Mouse (Mus musculus) midbrain, embryonic 14.5 days (tissue): ENCODE results near the gene Tspyl2. TPM values are rescaled to one million over a fixed set of nuclear protein-coding genes. Genes with fewer than 3 reads are reported as not detected.
A peak's percentile ranks its signal among the peaks of the same experiment; 100 is the strongest.

Experiments used
- ATAC-seq: fragments of 200-750 bp; cut with Nextera tagmentation; 2 replicates; pipeline ENCODE4 v1.8.0; 2017; ENCODE audit warnings: moderate number of reproducible peaks, moderate library complexity; ENCODE audit not compliant: low FRiP score, low TSS enrichment
- DNase-seq: peaks from one replicate; pipeline ENCODE4 v3.0.0-alpha.2; 2015
- H3K27ac ChIP-seq: fragments of 300-500 bp; sonication (generic); replicated peaks from 2 replicates; pipeline ENCODE4 v1.5.1; 2014; ENCODE audit warnings: mild to moderate bottlenecking, low read depth, low read length, moderate library complexity
- H3K27me3 ChIP-seq: fragments of 300-500 bp; sonication (generic); 2 replicates; pipeline ENCODE4 v1.6.1; 2014; ENCODE audit warnings: low read length, control low read depth, mixed read lengths; ENCODE audit not compliant: control insufficient read depth, insufficient read depth
- H3K36me3 ChIP-seq: fragments of 300-500 bp; sonication (generic); 2 replicates; pipeline ENCODE4 v1.6.1; 2014; ENCODE audit warnings: low read length, control low read depth; ENCODE audit not compliant: control insufficient read depth, insufficient read depth
- H3K4me1 ChIP-seq: fragments of 300-500 bp; sonication (generic); 2 replicates; pipeline ENCODE4 v1.6.1; 2014; ENCODE audit warnings: mild to moderate bottlenecking, antibody characterized with exemption, low read length, control low read depth; ENCODE audit not compliant: control insufficient read depth, insufficient read depth
- H3K4me2 ChIP-seq: fragments of 300-500 bp; sonication (generic); 2 replicates; pipeline ENCODE4 v1.6.1; 2014; ENCODE audit warnings: mild to moderate bottlenecking, low read length, moderate library complexity
- H3K4me3 ChIP-seq: fragments of 300-500 bp; sonication (generic); replicated peaks from 2 replicates; pipeline ENCODE4 v1.5.1; 2014; ENCODE audit warnings: low read depth, low read length
- H3K9ac ChIP-seq: fragments of 300-500 bp; sonication (generic); replicated peaks from 2 replicates; pipeline ENCODE4 v1.6.1; 2014; ENCODE audit warnings: mild to moderate bottlenecking, low read length, moderate library complexity
- H3K9me3 ChIP-seq: fragments of 300-500 bp; sonication (generic); 2 replicates; pipeline ENCODE4 v1.6.1; 2016; ENCODE audit warnings: low read length, control low read depth, mixed read lengths; ENCODE audit not compliant: control insufficient read depth
- WGBS: fragments of 180-500 bp; shearing (Covaris S2); extraction: QIAGEN DNeasy Blood & Tissue Kit; methylation state at CpG from one replicate; pipeline ENCODE4 v1.1.7; 2014; 5-methylcytosine and 5-hydroxymethylcytosine counted together
- polyA plus RNA-seq: library from polyadenylated mRNA; unstranded; fragments of >200 nt; fragmentation: Nextera tagmentation; extraction: Ambion mirVana; gene quantifications from 2 replicates; pipeline ENCODE4 v1.2.1, GENCODE M21; 2014

Gene Tspyl2
- 41.0 and 51.2 TPM in 2 replicates for polyA plus RNA-seq

DNA sequence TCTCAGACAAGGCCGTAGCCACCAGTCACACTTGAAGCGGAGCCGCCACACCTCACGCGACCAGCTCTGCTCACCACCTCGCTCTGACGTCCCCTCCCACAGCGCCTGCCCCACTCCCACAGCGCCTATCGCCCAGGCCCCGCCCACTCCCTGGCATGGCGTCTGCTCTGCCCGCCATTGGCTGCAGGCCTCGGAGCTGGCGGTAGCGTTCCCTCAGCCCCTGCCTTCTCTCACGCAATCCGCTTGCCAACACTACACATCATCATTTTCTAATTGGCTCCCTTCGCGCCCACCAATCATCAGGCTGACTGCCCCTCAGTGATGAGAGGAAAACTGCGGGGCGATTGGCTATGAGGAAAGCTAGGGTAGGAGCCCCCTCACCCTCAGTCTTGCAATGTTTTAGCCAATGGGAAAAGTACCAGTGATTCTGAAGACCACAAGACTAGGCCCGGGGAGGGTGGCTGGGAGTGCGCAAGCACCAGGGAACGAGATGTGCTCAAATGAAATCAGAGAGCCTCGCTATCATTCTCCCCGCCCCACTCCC is at the start of gene Tspyl2:
Gene Tspyl2, minus strand, starts transcription at position 68 of the 544 bp plus-strand sequence.
- 16% methylated on average over 19 of the region's 27 CpGs for WGBS
- peak within 1 kb of the TSS; percentile 53 for H3K4me3 ChIP-seq
- peaks cover 14% of the 10 kb centered on the region; the same call in 1 of the 2 replicates for H3K4me1 ChIP-seq
- H3K9ac ChIP-seq: peak within 1 kb of the TSS; percentile 81
- peak within 1 kb of the TSS; percentile 87 for H3K27ac ChIP-seq
- no peaks in the 10 kb centered on the region for H3K9me3 ChIP-seq
- DNase-seq (peak; percentile 93), ATAC-seq (peak; percentile 97)
- H3K27me3 ChIP-seq: peaks cover 20% of the 10 kb centered on the region; the same call in 1 of the 2 replicates
- peaks cover 20% of the 10 kb centered on the region for H3K36me3 ChIP-seq
- peak within 1 kb of the TSS; percentile 58 for H3K4me2 ChIP-seq

- H3K27me3 ChIP-seq: peaks cover 18% of the 10 kb centered on the region
- DNase-seq: peak; percentile 83
- WGBS: 16% methylated on average over 21 of the region's 24 CpGs
These were observed 26.4 kb upstream of the Tspyl2 start, which contains the start of gene Gpr173 for GRCm38 (mm10) chrX:152368397-152369273. Gpr173 (minus strand) TSS chrX:152368704.

DNA sequence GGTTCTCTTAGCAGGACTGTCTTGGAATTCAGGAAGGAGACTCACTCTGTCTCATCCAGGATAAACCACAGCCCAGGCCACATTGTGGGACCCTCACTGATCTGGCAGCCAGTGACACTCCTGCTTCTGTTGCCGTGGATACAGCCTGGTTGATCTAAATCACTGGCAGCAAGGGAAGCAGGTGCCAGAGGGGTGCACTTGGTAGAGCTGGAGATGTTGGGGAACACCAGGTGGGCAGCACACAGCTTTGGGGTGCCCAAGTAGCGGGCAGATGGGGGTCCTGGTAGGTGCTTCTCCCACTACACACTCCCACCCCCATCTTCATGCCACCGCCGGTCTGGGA is 25.8 kb upstream of the Tspyl2 start:
- Histone ChIP-seq H3K27ac (peak overlapping the region; percentile 87), H3K9me3 (no peaks in the 10 kb centered on the region), H3K4me1 (peaks cover 20% of the 10 kb centered on the region; the same call in 1 of the 2 replicates), H3K9ac (peak overlapping the region; percentile 75), H3K4me2 (peak overlapping the region; percentile 59), H3K36me3 (no peaks in the 10 kb centered on the region), H3K27me3 (peaks cover 21% of the 10 kb centered on the region), H3K4me3 (peak overlapping the region; percentile 53)
- WGBS: 17% methylated on average over 4 of the region's 4 CpGs
- ATAC-seq (peak; percentile 47), DNase-seq (peak; percentile 48)

More at GRCm38 (mm10) chrX:152368397-152369273, 26.4 kb upstream of the Tspyl2 start, which contains the start of gene Gpr173:
- peak within 1 kb of the TSS; percentile 87 for H3K27ac ChIP-seq
- no peaks in the 10 kb centered on the region for H3K9me3 ChIP-seq
- H3K36me3 ChIP-seq: no peaks in the 10 kb centered on the region
- peaks cover 20% of the 10 kb centered on the region; the same call in 1 of the 2 replicates for H3K4me1 ChIP-seq
- H3K9ac ChIP-seq: peak within 1 kb of the TSS; percentile 75
- H3K4me2 ChIP-seq: peak within 1 kb of the TSS; percentile 59
- peak within 1 kb of the TSS; percentile 53 for H3K4me3 ChIP-seq
- ATAC-seq: peak; percentile 96

- H3K4me2 ChIP-seq: peak overlapping the region; percentile 59
- H3K4me1 ChIP-seq: peaks cover 20% of the 10 kb centered on the region; the same call in 1 of the 2 replicates
- no peaks in the 10 kb centered on the region for H3K36me3 ChIP-seq
- ATAC-seq: no peak
- no peak for DNase-seq
- H3K27me3 ChIP-seq: peaks cover 22% of the 10 kb centered on the region
- H3K9ac ChIP-seq: peak overlapping the region; percentile 23; the same call in 1 of the 2 replicates
- H3K9me3 ChIP-seq: no peaks in the 10 kb centered on the region
- peak overlapping the region; percentile 53 for H3K4me3 ChIP-seq
- WGBS: 66% methylated on average over 2 of the region's 2 CpGs
- no peak overlapping the region for H3K27ac ChIP-seq
These were observed 24.2 kb upstream of the Tspyl2 start for GRCm38 (mm10) chrX:152366418-152366817.

DNA sequence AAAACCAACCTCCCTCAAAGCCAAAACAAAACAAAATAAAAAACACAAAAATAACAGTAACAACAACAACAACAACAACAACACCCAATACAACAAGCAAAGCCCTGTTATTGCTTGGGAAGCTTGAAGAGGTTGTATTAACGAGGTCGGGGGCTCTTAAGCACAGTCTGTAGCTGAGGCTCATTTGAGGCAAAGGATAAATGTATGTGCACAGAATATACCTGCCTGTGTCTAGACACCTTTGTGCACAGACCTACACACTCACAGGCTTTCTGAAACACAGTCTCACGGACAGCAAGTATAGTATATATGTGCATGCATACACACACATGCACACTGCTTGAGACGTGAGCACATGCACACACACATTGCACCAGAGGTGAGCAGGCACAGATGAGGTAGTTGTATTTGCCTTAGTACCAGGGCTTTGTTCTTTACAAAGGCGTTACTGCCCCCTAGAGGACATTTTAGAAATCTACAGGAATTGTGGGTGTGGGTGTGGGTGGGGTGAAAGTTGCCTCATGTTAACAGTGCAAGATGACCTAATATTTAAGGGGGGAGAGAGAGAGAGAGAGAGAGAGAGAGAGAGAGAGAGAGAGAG is 10.4 kb upstream of the Tspyl2 start:
- Histone ChIP-seq H3K4me3 (no peak overlapping the region), H3K4me2 (no peak overlapping the region), H3K36me3 (no peaks in the 10 kb centered on the region), H3K27ac (no peak overlapping the region), H3K4me1 (no peaks in the 10 kb centered on the region), H3K9me3 (no peaks in the 10 kb centered on the region), H3K9ac (no peak overlapping the region), H3K27me3 (peaks cover 3% of the 10 kb centered on the region; the same call in 1 of the 2 replicates)
- ATAC-seq (peak; percentile 57; the same call in 1 of the 2 replicates), DNase-seq (peak; percentile 79)
- 23% methylated on average over 5 of the region's 5 CpGs for WGBS

DNA sequence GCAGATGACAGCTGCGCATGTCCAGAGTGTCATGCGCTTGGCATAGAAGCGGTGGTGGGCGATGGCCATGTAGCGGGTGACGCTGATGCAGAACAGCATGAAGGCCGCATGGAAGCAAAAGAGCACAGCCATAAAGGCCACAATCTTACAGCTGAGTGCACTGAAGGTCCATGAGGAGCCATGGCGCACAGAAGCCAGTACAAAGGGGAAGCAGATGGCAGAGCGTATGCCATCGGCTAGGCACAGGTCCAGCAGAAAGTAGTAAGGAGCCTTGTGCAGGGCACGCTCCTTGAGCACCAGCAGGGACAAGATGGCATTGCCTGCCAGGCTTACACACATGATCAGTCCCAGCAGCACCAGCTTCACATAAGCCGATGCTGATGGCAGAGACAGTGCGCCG is 4.8 kb upstream of the Tspyl2 start:
- Histone ChIP-seq H3K4me1 (no peaks in the 10 kb centered on the region), H3K9ac (no peak overlapping the region), H3K9me3 (no peaks in the 10 kb centered on the region), H3K36me3 (no peaks in the 10 kb centered on the region; the same call in 1 of the 2 replicates), H3K4me3 (no peak overlapping the region), H3K27ac (no peak overlapping the region), H3K4me2 (no peak overlapping the region), H3K27me3 (peaks cover 15% of the 10 kb centered on the region; the same call in 1 of the 2 replicates)
- WGBS: 95% methylated on average over 14 of the region's 14 CpGs
- DNase-seq (no peak), ATAC-seq (no peak)

DNA sequence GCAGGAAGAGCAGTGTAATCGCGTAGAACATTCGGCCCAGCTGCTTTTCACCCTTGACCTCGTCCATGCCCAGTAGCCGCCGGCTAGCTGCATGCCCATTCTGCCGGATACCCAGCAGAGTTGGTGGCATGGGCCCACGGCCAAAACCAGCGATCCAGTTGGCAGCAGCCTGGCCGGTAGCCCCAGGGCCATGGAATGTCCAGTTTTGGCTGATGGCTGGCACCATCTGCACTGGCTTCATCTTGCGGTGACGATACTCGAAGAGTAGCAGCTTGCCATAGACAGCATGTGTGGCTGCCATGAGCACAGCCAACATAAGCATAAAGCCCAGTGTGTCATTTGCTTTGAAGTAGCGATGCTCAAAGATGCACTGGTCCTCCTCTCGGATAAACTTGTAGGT is 4.4 kb upstream of the Tspyl2 start:
- no peak overlapping the region for H3K4me2 ChIP-seq
- DNase-seq (no peak), ATAC-seq (no peak)
- H3K36me3 ChIP-seq: no peaks in the 10 kb centered on the region; the same call in 1 of the 2 replicates
- H3K9ac ChIP-seq: no peak overlapping the region
- H3K9me3 ChIP-seq: no peaks in the 10 kb centered on the region
- no peaks in the 10 kb centered on the region for H3K4me1 ChIP-seq
- WGBS: 91% methylated on average over 15 of the region's 15 CpGs
- peaks cover 15% of the 10 kb centered on the region; the same call in 1 of the 2 replicates for H3K27me3 ChIP-seq
- no peak overlapping the region for H3K27ac ChIP-seq
- H3K4me3 ChIP-seq: no peak overlapping the region

DNA sequence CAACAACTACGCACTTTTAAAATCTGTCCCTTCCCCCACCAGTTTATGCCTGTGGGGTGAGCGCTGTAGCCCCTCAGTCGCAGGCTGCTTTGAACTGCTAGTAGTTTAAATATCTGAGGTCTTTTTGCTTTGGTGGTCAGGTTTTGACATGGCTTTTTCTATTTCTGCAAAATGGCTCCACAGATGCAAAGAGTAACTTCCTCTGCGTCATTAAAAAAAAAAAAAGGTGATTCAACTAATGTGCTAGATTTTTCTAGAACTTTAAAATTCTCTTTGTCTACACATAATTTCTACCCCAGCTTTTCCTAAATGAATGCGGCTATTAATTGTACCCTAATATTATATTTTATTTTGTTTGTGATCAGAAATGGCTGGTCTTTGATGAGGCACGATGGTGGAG is 678 bp upstream of the Tspyl2 start:
- Histone ChIP-seq H3K27me3 (peaks cover 20% of the 10 kb centered on the region; the same call in 1 of the 2 replicates), H3K9ac (no peak overlapping the region), H3K27ac (peak overlapping the region; percentile 86), H3K36me3 (peaks cover 19% of the 10 kb centered on the region), H3K4me1 (peaks cover 9% of the 10 kb centered on the region; the same call in 1 of the 2 replicates), H3K9me3 (no peaks in the 10 kb centered on the region), H3K4me2 (peak overlapping the region; percentile 52), H3K4me3 (peak overlapping the region; percentile 53)
- 31% methylated on average over 6 of the region's 6 CpGs for WGBS
- ATAC-seq (no peak), DNase-seq (no peak)
